Mouse (Mus musculus): ENCODE measurements at regions not wholly inside any gene's neighbourhood (a gene's known extent, or its start where the extent isn't known, plus 50 kb on each side); places are given as distances from the start of the nearest gene placed in this dataset.

GRCm38 (mm10) chr11:40540229-40540628 is 154.8 kb downstream of the Mat2b start:
- TF ChIP-seq BHLHE40 (IDR thresholded peaks at IDR 0.05; ENCODE audit: low read depth, low read length), result no peak
- no peak for TF ChIP-seq ZKSCAN1 (IDR thresholded peaks at IDR 0.05; ENCODE audit: borderline replicate concordance, low read depth, low read length)
